Mouse (Mus musculus) heart, adult 2 months (tissue): ENCODE data around the gene Pitx2. TPM values are rescaled to one million over a fixed set of nuclear protein-coding genes. Genes with fewer than 3 reads are reported as not detected.

Experiments
- DNase-seq, 2 experiments: peaks; one replicate each; pipeline ENCODE4 v3.0.0; 2021
- H3K27ac ChIP-seq: fragments of 200-600 bp; 2 replicates; pipeline ENCODE4 v1.8.1; 2022
- H3K27me3 ChIP-seq: fragments of 200-500 bp; 2 replicates; pipeline ENCODE4 v1.6.1; 2012; ENCODE audit warnings: mild to moderate bottlenecking, low read length, inconsistent platforms, mixed read lengths; ENCODE audit not compliant: control insufficient read depth, insufficient read depth
- H3K36me3 ChIP-seq: fragments of 200-500 bp; 2 replicates; pipeline ENCODE4 v1.6.1; 2012; ENCODE audit warnings: low read length, inconsistent platforms; ENCODE audit not compliant: control insufficient read depth, insufficient read depth
- H3K4me1 ChIP-seq: fragments of 200-500 bp; 2 replicates; pipeline ENCODE4 v1.6.1; 2011; ENCODE audit warnings: low read length; ENCODE audit not compliant: control insufficient read depth, insufficient read depth
- H3K4me3 ChIP-seq: fragments of 200-600 bp; 2 replicates; pipeline ENCODE4 v1.8.1; 2022
- H3K79me2 ChIP-seq: fragments of 200-500 bp; replicated peaks from 2 replicates; pipeline ENCODE4 v1.6.1; 2012; ENCODE audit warnings: mild to moderate bottlenecking, inconsistent platforms, low read length, moderate library complexity, mixed read lengths; ENCODE audit not compliant: control insufficient read depth, insufficient read depth
- H3K9ac ChIP-seq: fragments of 200-500 bp; 2 replicates; pipeline ENCODE4 v1.6.1; 2012; ENCODE audit warnings: low read depth, mild to moderate bottlenecking, control low read depth, inconsistent platforms, low read length, mixed read lengths
- CTCF ChIP-seq: fragments of 200-600 bp; IDR thresholded peaks from 2 replicates; pipeline ENCODE4 v1.8.1; 2022; ENCODE audit warnings: antibody characterized with exemption, mild to moderate bottlenecking, moderate library complexity
- EP300 ChIP-seq: fragments of 200-500 bp; IDR thresholded peaks from 2 replicates; pipeline ENCODE4 v1.6.1; 2011; ENCODE audit warnings: low read depth, low read length, control low read depth; ENCODE audit not compliant: insufficient read depth
- POLR2A ChIP-seq: fragments of 200-500 bp; IDR thresholded peaks from 2 replicates; pipeline ENCODE4 v1.6.1; 2011; ENCODE audit warnings: mild to moderate bottlenecking, low read depth, low read length, control low read depth; ENCODE audit not compliant: insufficient read depth
- WGBS: fragments of 180-500 bp; shearing (Covaris S2); methylation state at CpG from one replicate; pipeline ENCODE4 v1.1.7; 2018; 5-methylcytosine and 5-hydroxymethylcytosine counted together
- intact Hi-C: fragments of 180-260 bp; cut with DNase I; formaldehyde crosslinking; loops from one replicate; pipeline ENCODE4 v1.15.1; 2025
- polyA plus RNA-seq: library from polyadenylated mRNA; depleted of rRNA; stranded (reverse); fragments of >200 nt; gene quantifications from 2 replicates; pipeline ENCODE4 v1.2.3, GENCODE M21; 2012
- total RNA-seq, 2 experiments: library from RNA; stranded (reverse); gene quantifications; 2 replicates each; pipeline ENCODE4 v1.2.3; 2021

Gene Pitx2
- total and polyA plus RNA-seq, 3 experiments, result 0.30 to 2.7 (median 0.76) TPM

- Histone ChIP-seq H3K9ac (peak overlapping the region; percentile 5; the same call in 1 of the 2 replicates), H3K27me3 (peaks cover 36% of the 10 kb centered on the region), H3K27ac (no peak overlapping the region), H3K4me3 (peak overlapping the region; percentile 55), H3K36me3 (no peaks in the 10 kb centered on the region), H3K79me2 (no peaks in the 10 kb centered on the region), H3K4me1 (no peaks in the 10 kb centered on the region; the same call in none of the 2 replicates)
- under 1% methylated on average over 33 of the region's 34 CpGs for WGBS
- no peak for DNase-seq
- TF ChIP-seq POLR2A (no peak), CTCF (no peak), EP300 (no peak)
- intact Hi-C loops, result loop anchor here (10.0 kb wide), 1 partner anchor 1579 kb away; the partner anchor contains the start of gene Neurog2
These were observed 14.5 kb downstream of the Pitx2 start for GRCm38 (mm10) chr3:129214146-129214665.

GRCm38 (mm10) chr3:129214666-129215161 is 15.0 kb downstream of the Pitx2 start:
- Histone ChIP-seq H3K4me1 (no peaks in the 10 kb centered on the region; the same call in none of the 2 replicates), H3K79me2 (no peaks in the 10 kb centered on the region), H3K36me3 (no peaks in the 10 kb centered on the region), H3K9ac (0 out of 2 replicates have a peak overlapping the region, but pooled peaks have one; percentile 5), H3K27ac (no peak overlapping the region), H3K4me3 (peak overlapping the region; percentile 55), H3K27me3 (peaks cover 33% of the 10 kb centered on the region)
- no peak for DNase-seq
- WGBS, result 1% methylated on average over 31 of the region's 31 CpGs
- TF ChIP-seq EP300 (no peak), CTCF (no peak)
- intact Hi-C loops, result loop anchor here (10.0 kb wide), 1 partner anchor 1580 kb away; the partner anchor contains the start of gene Neurog2

- TF ChIP-seq CTCF (no peak), POLR2A (no peak), EP300 (no peak)
- H3K27me3 ChIP-seq, result peaks cover 33% of the 10 kb centered on the region
- no peak overlapping the region for H3K27ac ChIP-seq
- H3K9ac ChIP-seq, result no peak overlapping the region
- WGBS, result 3% methylated on average over 26 of the region's 26 CpGs
- H3K4me1 ChIP-seq, result no peaks in the 10 kb centered on the region; the same call in none of the 2 replicates
- intact Hi-C loops, result loop anchor here (10.0 kb wide), 1 partner anchor 1580 kb away; the partner anchor contains the start of gene Neurog2
- no peaks in the 10 kb centered on the region for H3K79me2 ChIP-seq
- peak overlapping the region; percentile 14; the same call in 1 of the 2 replicates for H3K4me3 ChIP-seq
- DNase-seq, result no peak
- no peaks in the 10 kb centered on the region for H3K36me3 ChIP-seq
These were observed 15.6 kb downstream of the Pitx2 start for GRCm38 (mm10) chr3:129215241-129215750.

GRCm38 (mm10) chr3:129215751-129216331 is 16.2 kb downstream of the Pitx2 start:
- TF ChIP-seq POLR2A (no peak), CTCF (no peak), EP300 (no peak)
- Histone ChIP-seq H3K4me3 (peak overlapping the region; percentile 14; the same call in 1 of the 2 replicates), H3K4me1 (no peaks in the 10 kb centered on the region; the same call in none of the 2 replicates), H3K79me2 (no peaks in the 10 kb centered on the region), H3K9ac (no peak overlapping the region), H3K27me3 (peaks cover 33% of the 10 kb centered on the region), H3K36me3 (no peaks in the 10 kb centered on the region), H3K27ac (no peak overlapping the region)
- WGBS, result 3% methylated on average over 35 of the region's 35 CpGs
- DNase-seq, result peak in 1 of 2 experiments; percentile 52
- intact Hi-C loops, result loop anchor here (10.0 kb wide), 1 partner anchor 1581 kb away; the partner anchor contains the start of gene Neurog2

GRCm38 (mm10) chr3:129216491-129216890 is 16.8 kb downstream of the Pitx2 start:
- Histone ChIP-seq H3K9ac (no peak overlapping the region), H3K79me2 (no peaks in the 10 kb centered on the region), H3K27me3 (peaks cover 33% of the 10 kb centered on the region), H3K27ac (no peak overlapping the region), H3K4me3 (no peak overlapping the region), H3K4me1 (no peaks in the 10 kb centered on the region; the same call in none of the 2 replicates), H3K36me3 (no peaks in the 10 kb centered on the region)
- DNase-seq, result no peak
- no peak for TF ChIP-seq EP300
- 10% methylated on average over 9 of the region's 9 CpGs for WGBS
- intact Hi-C loops, result loop anchor here (10.0 kb wide), 1 partner anchor 1582 kb away; the partner anchor contains the start of gene Neurog2
